Mouse (Mus musculus): ENCODE results near the gene Ier2. TPM values are rescaled to one million over a fixed set of nuclear protein-coding genes. Genes with fewer than 3 reads are reported as not detected.
A peak's percentile ranks its signal among the peaks of the same experiment; 100 is the strongest.

Ier2 gene
- polyA plus RNA-seq, 1 experiment from 2014 or later: 16.0 TPM

- ATAC-seq (ENCODE audit: low FRiP score, low TSS enrichment): no peak
- no peaks in the 10 kb centered on the region for H3K27me3 ChIP-seq (ENCODE audit: control insufficient read depth, insufficient read depth, low read length)
- H3K27ac ChIP-seq (replicated peaks; ENCODE audit: low read depth, low read length): no peak overlapping the region
- WGBS: 25% methylated on average over 16 of the region's 16 CpGs
- DNase-seq: peak; percentile 73
- peaks cover 3% of the 10 kb centered on the region; the same call in 1 of the 2 replicates for H3K36me3 ChIP-seq (ENCODE audit: control insufficient read depth, insufficient read depth, low read length)
- no peak overlapping the region for H3K9ac ChIP-seq (replicated peaks; ENCODE audit: low read length)
- no peak overlapping the region for H3K4me3 ChIP-seq (replicated peaks; ENCODE audit: low read depth, low read length)
- H3K9me3 ChIP-seq (ENCODE audit: control insufficient read depth, low read length): no peaks in the 10 kb centered on the region
- no peaks in the 10 kb centered on the region for H3K4me1 ChIP-seq (ENCODE audit: control insufficient read depth, insufficient read depth, low read length)
- no peak overlapping the region for H3K4me2 ChIP-seq (ENCODE audit: low read length)
Observed at GRCm38 (mm10) chr8:84614512-84615223, 48.0 kb downstream of the Ier2 start.

Other genes with a start within 250 kb of the Ier2 start
- gene Trmt1, start 23.5 kb upstream of the Ier2 start, polyA plus RNA-seq (2014; fragmentation: Nextera tagmentation; extraction: Ambion mirVana): 56.9 and 59.6 TPM in 2 replicates
- gene Nacc1, start 25.0 kb upstream of the Ier2 start, polyA plus RNA-seq (2014; fragmentation: Nextera tagmentation; extraction: Ambion mirVana): 19.1 and 20.2 TPM in 2 replicates
- gene Lyl1, start 38.6 kb upstream of the Ier2 start, polyA plus RNA-seq (2014; fragmentation: Nextera tagmentation; extraction: Ambion mirVana): 1.5 and 3.8 TPM in 2 replicates
- 0.67 and 0.91 TPM in 2 replicates for gene G430095P16Rik, start 60.2 kb upstream of the Ier2 start, polyA plus RNA-seq (2014; fragmentation: Nextera tagmentation; extraction: Ambion mirVana)
- gene Nfix, start 137.5 kb upstream of the Ier2 start, polyA plus RNA-seq (2014; fragmentation: Nextera tagmentation; extraction: Ambion mirVana): 45.9 and 49.8 TPM in 2 replicates
- gene Dand5, start 160.0 kb upstream of the Ier2 start, polyA plus RNA-seq (2014; fragmentation: Nextera tagmentation; extraction: Ambion mirVana): 9.9 and 12.7 TPM in 2 replicates
- 32.7 and 35.8 TPM in 2 replicates for gene Gadd45gip1, start 168.7 kb upstream of the Ier2 start, polyA plus RNA-seq (2014; fragmentation: Nextera tagmentation; extraction: Ambion mirVana)
- 83.4 and 84.3 TPM in 2 replicates for gene Rad23a, start 177.8 kb upstream of the Ier2 start, polyA plus RNA-seq (2014; fragmentation: Nextera tagmentation; extraction: Ambion mirVana)
- gene Calr, start 184.1 kb upstream of the Ier2 start, polyA plus RNA-seq (2014; fragmentation: Nextera tagmentation; extraction: Ambion mirVana): 434 and 525 TPM in 2 replicates
- gene Farsa, start 194.1 kb upstream of the Ier2 start, polyA plus RNA-seq (2014; fragmentation: Nextera tagmentation; extraction: Ambion mirVana): 95.6 and 111 TPM in 2 replicates
- 17.4 and 27.4 TPM in 2 replicates for gene Syce2, start 209.3 kb upstream of the Ier2 start, polyA plus RNA-seq (2014; fragmentation: Nextera tagmentation; extraction: Ambion mirVana)
- gene Gcdh, start 231.1 kb upstream of the Ier2 start, polyA plus RNA-seq (2014; fragmentation: Nextera tagmentation; extraction: Ambion mirVana): 22.4 and 25.9 TPM in 2 replicates
- 0.19 and 0.63 TPM in 2 replicates for gene Klf1, start 239.1 kb upstream of the Ier2 start, polyA plus RNA-seq (2014; fragmentation: Nextera tagmentation; extraction: Ambion mirVana)
- 4.0 and 5.4 TPM in 2 replicates for gene Dnase2a, start 245.7 kb upstream of the Ier2 start, polyA plus RNA-seq (2014; fragmentation: Nextera tagmentation; extraction: Ambion mirVana)

Data from midbrain, embryonic 14.5 days (tissue).